20 mouse cellular contexts compared by ENCODE assay signal in the genomic region with DNA sequence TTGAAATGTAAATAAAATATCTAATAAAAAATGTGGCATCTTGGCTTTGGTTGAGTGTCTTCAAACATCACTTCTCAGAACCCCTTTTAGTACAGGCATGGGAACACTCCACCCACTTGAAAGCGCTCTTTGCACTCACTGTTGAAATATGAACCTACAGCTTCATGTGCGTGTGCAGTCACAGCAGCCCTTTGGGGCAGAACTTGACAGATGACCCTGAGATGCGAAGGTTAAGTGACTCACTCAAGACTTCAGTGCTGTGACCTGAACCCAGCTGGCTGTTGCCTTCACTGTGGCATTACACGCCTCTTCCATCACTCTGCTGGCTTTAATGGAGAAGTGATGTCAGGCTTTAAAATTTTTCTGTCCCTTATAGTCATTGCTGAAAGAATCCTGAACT. TPM values are rescaled to one million over a fixed set of nuclear protein-coding genes. Genes with fewer than 3 reads are reported as not detected.
A peak's percentile ranks its signal among the peaks of the same experiment; 100 is the strongest.
DNase-seq lines count a peak whose midpoint lies in the region; ATAC-seq lines count a peak whose summit lies in the region.
"Had no signal": no experiment of that assay in that cellular context is flagged by ENCODE, and none has a peak within 500 bp of the region (broad histone marks: within the 10 kb centered on the region; RNA-seq: fewer than 3 reads in every experiment).

No protein-coding gene starts in this region.

- peaks cover 6% of the 10 kb centered on the region; the same call in 1 of the 2 replicates for H3K36me3 ChIP-seq in midbrain, embryonic 16.5 days (ENCODE audit: control insufficient read depth, insufficient read depth, low read length)
- H3K36me3 ChIP-seq in midbrain, embryonic 10.5 days, result peaks cover 29% of the 10 kb centered on the region
- peaks cover 15% of the 10 kb centered on the region for H3K36me3 ChIP-seq in neural tube, embryonic 12.5 days

- no peak overlapping the region for H3K4me2 ChIP-seq in midbrain, embryonic 16.5 days (ENCODE audit: low read length)
- no peak overlapping the region for H3K4me2 ChIP-seq in neural tube, embryonic 12.5 days (replicated peaks)
- H3K4me2 ChIP-seq: heart, embryonic 13.5 days; hindbrain, embryonic 13.5 days; liver, embryonic 11.5 days had no signal

- H3K9me3 ChIP-seq in midbrain, embryonic 16.5 days (replicated peaks; ENCODE audit: control insufficient read depth, low read length, poor library complexity, severe bottlenecking), result no peaks in the 10 kb centered on the region
- H3K9me3 ChIP-seq in midbrain, embryonic 10.5 days (replicated peaks), result 0 out of 2 replicates have a peak, but pooled peaks cover under 1% of the 10 kb centered on the region
- H3K9me3 ChIP-seq in neural tube, embryonic 12.5 days, result no peaks in the 10 kb centered on the region
- H3K9me3 ChIP-seq: hindbrain, embryonic 13.5 days had no signal

- H3K27ac ChIP-seq in midbrain, embryonic 16.5 days (ENCODE audit: low read length), result no peak overlapping the region
- no peak overlapping the region for H3K27ac ChIP-seq in midbrain, embryonic 10.5 days (replicated peaks)
- H3K27ac ChIP-seq in neural tube, embryonic 12.5 days, result no peak overlapping the region
- H3K27ac ChIP-seq: heart, embryonic 13.5 days; hindbrain, embryonic 13.5 days had no signal

- H3K9ac ChIP-seq in midbrain, embryonic 16.5 days (ENCODE audit: low read depth, low read length), result no peak overlapping the region
- no peak overlapping the region for H3K9ac ChIP-seq in neural tube, embryonic 12.5 days
- H3K9ac ChIP-seq: heart, embryonic 13.5 days; hindbrain, embryonic 13.5 days had no signal

- peak; percentile 75 to 86 for DNase-seq in adrenal gland, adult (ENCODE audit: inconsistent age in 2 of 2, low spot score in 1 of 2)
- no peak for DNase-seq in adrenal gland, postnatal 4 days (ENCODE audit: low spot score in 2 of 2)
- no peak for DNase-seq in midbrain, embryonic 10.5 days (ENCODE audit: low spot score)
- peak; percentile 8 for DNase-seq in forelimb bud, embryonic 11.5 days (ENCODE audit: low read depth, low spot score)
- no peak for DNase-seq in layer of hippocampus, adult 9-11 months
- DNase-seq in heart, adult 18-20 months, result no peak
- DNase-seq: cerebellum, adult 11-12 months; kidney, adult 11 months; thymus, postnatal 25 days had no signal

- H3K4me1 ChIP-seq in midbrain, embryonic 16.5 days (ENCODE audit: control insufficient read depth, insufficient read depth, low read length), result no peaks in the 10 kb centered on the region
- no peaks in the 10 kb centered on the region for H3K4me1 ChIP-seq in midbrain, embryonic 10.5 days
- no peaks in the 10 kb centered on the region for H3K4me1 ChIP-seq in neural tube, embryonic 12.5 days
- H3K4me1 ChIP-seq: hindbrain, embryonic 13.5 days had no signal

- no peaks in the 10 kb centered on the region for H3K27me3 ChIP-seq in midbrain, embryonic 16.5 days (ENCODE audit: control insufficient read depth, insufficient read depth, low read depth, low read length)
- H3K27me3 ChIP-seq in midbrain, embryonic 10.5 days (ENCODE audit: low read depth, poor library complexity, severe bottlenecking), result no peaks in the 10 kb centered on the region
- H3K27me3 ChIP-seq in neural tube, embryonic 12.5 days (replicated peaks), result no peaks in the 10 kb centered on the region
- H3K27me3 ChIP-seq: heart, embryonic 13.5 days; hindbrain, embryonic 13.5 days had no signal

- ATAC-seq in midbrain, embryonic 16.5 days, result 0 out of 2 replicates have a peak, but pooled peaks have one; percentile 28
- peak; percentile 53; the same call in 1 of the 2 replicates for ATAC-seq in neural tube, embryonic 12.5 days (ENCODE audit: low FRiP score, low read depth)

- no peak overlapping the region for H3K4me3 ChIP-seq in midbrain, embryonic 16.5 days (ENCODE audit: low read depth, low read length)
- H3K4me3 ChIP-seq in midbrain, embryonic 10.5 days, result no peak overlapping the region
- no peak overlapping the region for H3K4me3 ChIP-seq in neural tube, embryonic 12.5 days
- H3K4me3 ChIP-seq: heart, embryonic 13.5 days; hindbrain, embryonic 13.5 days had no signal

- 89% methylated on average over 4 of the region's 4 CpGs for WGBS in midbrain, embryonic 16.5 days
- 74% methylated on average over 4 of the region's 4 CpGs for WGBS in midbrain, embryonic 10.5 days
- 53% methylated on average over 4 of the region's 4 CpGs for WGBS in neural tube, embryonic 12.5 days

RNA-seq across cellular contexts. Expression of a gene that starts 53.3 kb away (rescaled TPM):
- total RNA-seq in adrenal gland, postnatal 4 days (2021), result not detected
- not detected in 2 replicates for polyA plus RNA-seq in midbrain, embryonic 16.5 days (2015; fragmentation: Nextera tagmentation; extraction: Ambion mirVana)
- not detected in 2 replicates for polyA plus RNA-seq in midbrain, embryonic 10.5 days (2016; fragmentation: Nextera tagmentation; extraction: Ambion mirVana)
- not detected in 2 replicates for polyA plus RNA-seq in neural tube, embryonic 12.5 days (2016; fragmentation: Nextera tagmentation; extraction: Ambion mirVana)
- not detected for total RNA-seq in heart, adult 18-20 months (2021)
- total RNA-seq: common myeloid progenitor, adult 5-6 weeks; gastrocnemius, postnatal 4 days; layer of hippocampus, adult 8-10 months; megakaryocyte progenitor cell, adult 5-6 weeks had no signal
- polyA plus RNA-seq: frontal cortex, adult 2 months; heart, embryonic 13.5 days; hindbrain, embryonic 13.5 days; liver, embryonic 11.5 days; stomach, embryonic 14.5 days had no signal

RNA-seq across cellular contexts. Expression of a gene that starts 59.7 kb away (rescaled TPM):
- 1 to 10 TPM; 5.0 to 7.0 TPM for total RNA-seq in adrenal gland, postnatal 4 days (2021)
- polyA plus RNA-seq in midbrain, embryonic 16.5 days (2015; fragmentation: Nextera tagmentation; extraction: Ambion mirVana), result 7.7 and 7.8 TPM in 2 replicates
- 10.3 and 10.6 TPM in 2 replicates for polyA plus RNA-seq in midbrain, embryonic 10.5 days (2016; fragmentation: Nextera tagmentation; extraction: Ambion mirVana)
- 10.3 and 12.3 TPM in 2 replicates for polyA plus RNA-seq in neural tube, embryonic 12.5 days (2016; fragmentation: Nextera tagmentation; extraction: Ambion mirVana)
- total RNA-seq in heart, adult 18-20 months (2021), result 10 to 100 TPM in 1 of 2 experiments, 1 to 10 TPM in 1; 7.9 to 11.6 TPM

Comparison
In these comparisons a context has a peak if more than half of its experiments do, and no peak if none do; other contexts are left out.
1. DNase-seq: peak in adrenal gland, adult (2 of 2) and forelimb bud, embryonic 11.5 days (single experiment); none in adrenal gland, postnatal 4 days (0 of 2), midbrain, embryonic 10.5 days (single experiment), layer of hippocampus, adult 9-11 months (single experiment) and heart, adult 18-20 months (0 of 2).